8 mouse cellular contexts compared by ENCODE assay signal in genomic region chr12:79906738-79907365, GRCm38 (mm10).
A peak's percentile ranks its signal among the peaks of the same experiment; 100 is the strongest.
DNase-seq lines count a peak whose midpoint lies in the region; ATAC-seq and TF ChIP-seq lines count a peak whose summit lies in the region.

No protein-coding gene starts in this region.

- H3K4me2 ChIP-seq in heart, embryonic 15.5 days = no peak overlapping the region
- H3K4me2 ChIP-seq in liver, embryonic 13.5 days = no peak overlapping the region

- intact Hi-C loops in heart, adult 2 months (cut with DNase I) = loop anchor here (2.0 kb wide), 1 partner anchor 68 kb away; no protein-coding TSS in a partner anchor
- intact Hi-C loops in heart, postnatal 36 days (cut with DNase I) = loop anchor here (2.0 to 5.0 kb wide), 4 partner anchors 30 to 208 kb away; no protein-coding TSS in a partner anchor

- peaks cover 52% of the 10 kb centered on the region for H3K4me1 ChIP-seq in heart, adult 2 months (ENCODE audit: control insufficient read depth, insufficient read depth, low read length)
- peaks cover 61% of the 10 kb centered on the region for H3K4me1 ChIP-seq in heart, embryonic 15.5 days (replicated peaks)
- H3K4me1 ChIP-seq in liver, embryonic 13.5 days (replicated peaks) = peaks cover 29% of the 10 kb centered on the region

- peak in 1 of 2 experiments; percentile 73 for DNase-seq in heart, adult 2 months
- DNase-seq in heart, postnatal 36 days = no peak
- DNase-seq in adrenal gland, adult 8-10 months = peak; percentile 62
- DNase-seq in liver, embryonic 13.5 days = peak; percentile 15
- DNase-seq in cerebellum, postnatal 4 days (ENCODE audit: low spot score in 2 of 2) = no peak
- no peak for DNase-seq in thymus, postnatal 4 days

- H3K4me3 ChIP-seq in heart, adult 2 months = no peak overlapping the region
- H3K4me3 ChIP-seq in heart, embryonic 15.5 days = no peak overlapping the region
- no peak overlapping the region for H3K4me3 ChIP-seq in liver, embryonic 13.5 days (replicated peaks)

- H3K9me3 ChIP-seq in heart, embryonic 15.5 days (replicated peaks) = no peaks in the 10 kb centered on the region
- no peaks in the 10 kb centered on the region for H3K9me3 ChIP-seq in liver, embryonic 13.5 days (replicated peaks)

- peak; percentile 18; the same call in 1 of the 2 replicates for TF ChIP-seq POLR2A in heart, adult 2 months (IDR thresholded peaks at IDR 0.05; ENCODE audit: insufficient read depth, low read depth, low read length)

- TF ChIP-seq CTCF in heart, adult 2 months (IDR thresholded peaks at IDR 0.05) = no peak

- ATAC-seq in heart, embryonic 15.5 days (replicated peaks; ENCODE audit: insufficient number of reproducible peaks, insufficient read depth, low FRiP score, low read depth) = no peak
- peak; percentile 48 for ATAC-seq in liver, embryonic 13.5 days (ENCODE audit: low read depth)
- no peak; the same call in 1 of the 2 replicates for ATAC-seq in erythroid progenitor cell, adult 5-6 weeks (replicated peaks; ENCODE audit: low FRiP score, poor library complexity, severe bottlenecking)

- H3K36me3 ChIP-seq in heart, adult 2 months (ENCODE audit: control insufficient read depth, insufficient read depth, low read length) = peaks cover 21% of the 10 kb centered on the region
- H3K36me3 ChIP-seq in heart, embryonic 15.5 days = no peaks in the 10 kb centered on the region
- no peaks in the 10 kb centered on the region for H3K36me3 ChIP-seq in liver, embryonic 13.5 days

- H3K79me2 ChIP-seq in heart, adult 2 months (replicated peaks; ENCODE audit: control insufficient read depth, insufficient read depth, low read length) = no peaks in the 10 kb centered on the region

- H3K27me3 ChIP-seq in heart, adult 2 months (ENCODE audit: control insufficient read depth, insufficient read depth, low read length) = no peaks in the 10 kb centered on the region
- no peaks in the 10 kb centered on the region for H3K27me3 ChIP-seq in heart, embryonic 15.5 days
- H3K27me3 ChIP-seq in liver, embryonic 13.5 days = no peaks in the 10 kb centered on the region

- TF ChIP-seq EP300 in heart, adult 2 months (IDR thresholded peaks at IDR 0.05; ENCODE audit: insufficient read depth, low read depth, low read length) = peak; percentile 30; the same call in 1 of the 2 replicates

- 48% methylated on average over 10 of the region's 10 CpGs for WGBS in heart, adult 2 months
- WGBS in heart, embryonic 15.5 days = 60% methylated on average over 10 of the region's 10 CpGs
- 47% methylated on average over 10 of the region's 10 CpGs for WGBS in liver, embryonic 13.5 days (ENCODE audit: insufficient replicate concordance)

- H3K27ac ChIP-seq in heart, adult 2 months = peak overlapping the region; percentile 90
- H3K27ac ChIP-seq in heart, embryonic 15.5 days = peak overlapping the region; percentile 99
- H3K27ac ChIP-seq in liver, embryonic 13.5 days = no peak overlapping the region

- no peak overlapping the region; the same call in 1 of the 2 replicates for H3K9ac ChIP-seq in heart, adult 2 months (ENCODE audit: low read depth, low read length)
- 0 out of 2 replicates have a peak overlapping the region, but pooled peaks have one; percentile 47 for H3K9ac ChIP-seq in heart, embryonic 15.5 days
- no peak overlapping the region for H3K9ac ChIP-seq in liver, embryonic 13.5 days

Comparison
In these comparisons a context has a peak if more than half of its experiments do, and no peak if none do; other contexts are left out.
1. DNase-seq: peak in adrenal gland, adult 8-10 months (single experiment) and liver, embryonic 13.5 days (single experiment); none in heart, postnatal 36 days (0 of 2), cerebellum, postnatal 4 days (0 of 2) and thymus, postnatal 4 days (single experiment).